Mouse (Mus musculus) heart, embryonic 16.5 days (tissue): Measurements from ENCODE around the gene Rec114. TPM values are rescaled to one million over a fixed set of nuclear protein-coding genes. Genes with fewer than 3 reads are reported as not detected.

Experiments
- ATAC-seq: fragments of 200-750 bp; cut with Nextera tagmentation; replicated peaks from 2 replicates; pipeline ENCODE4 v1.8.0; 2017; ENCODE audit warnings: moderate number of reproducible peaks; ENCODE audit not compliant: insufficient read depth, low FRiP score; ENCODE audit errors: extremely low read depth
- H3K27ac ChIP-seq: fragments of 300-500 bp; sonication (generic); 2 replicates; pipeline ENCODE4 v1.5.1; 2014; ENCODE audit warnings: mild to moderate bottlenecking, low read length, control low read depth, moderate library complexity
- H3K27me3 ChIP-seq: fragments of 300-500 bp; sonication (generic); 2 replicates; pipeline ENCODE4 v1.6.1; 2014; ENCODE audit warnings: low read length, mixed read lengths; ENCODE audit not compliant: control insufficient read depth, insufficient read depth
- H3K36me3 ChIP-seq: fragments of 300-500 bp; sonication (generic); 2 replicates; pipeline ENCODE4 v1.6.1; 2014; ENCODE audit not compliant: control insufficient read depth, insufficient read depth
- H3K4me1 ChIP-seq: fragments of 300-500 bp; sonication (generic); 2 replicates; pipeline ENCODE4 v1.6.1; 2014; ENCODE audit warnings: low read length, mixed read lengths; ENCODE audit not compliant: control insufficient read depth, insufficient read depth
- H3K4me2 ChIP-seq: fragments of 300-500 bp; sonication (generic); 2 replicates; pipeline ENCODE4 v1.6.1; 2014; ENCODE audit warnings: low read depth, mild to moderate bottlenecking, control low read depth, low read length
- H3K4me3 ChIP-seq: fragments of 300-500 bp; sonication (generic); 2 replicates; pipeline ENCODE4 v1.5.1; 2014; ENCODE audit warnings: mild to moderate bottlenecking, control low read depth, low read length
- H3K9ac ChIP-seq: fragments of 300-500 bp; sonication (generic); 2 replicates; pipeline ENCODE4 v1.6.1; 2014; ENCODE audit warnings: low read length, control low read depth
- H3K9me3 ChIP-seq: fragments of 300-500 bp; sonication (generic); replicated peaks from 2 replicates; pipeline ENCODE4 v1.6.1; 2016; ENCODE audit warnings: low read length; ENCODE audit not compliant: control insufficient read depth
- WGBS: fragments of 180-500 bp; shearing (Covaris S2); extraction: QIAGEN DNeasy Blood & Tissue Kit; methylation state at CpG from one replicate; pipeline ENCODE4 v1.1.7; 2014; 5-methylcytosine and 5-hydroxymethylcytosine counted together
- polyA plus RNA-seq: library from polyadenylated mRNA; unstranded; fragments of >200 nt; fragmentation: Nextera tagmentation; extraction: Ambion mirVana; gene quantifications from 2 replicates; pipeline ENCODE4 v1.2.1, GENCODE M21; 2015

Rec114 gene
- polyA plus RNA-seq, 1 experiment from 2014 or later: 6.0 TPM

GRCm38 (mm10) chr9:58681411-58681810 is 62.4 kb downstream of the Rec114 start:
- Histone ChIP-seq H3K4me3 (no peak overlapping the region), H3K36me3 (no peaks in the 10 kb centered on the region), H3K4me2 (no peak overlapping the region), H3K27ac (no peak overlapping the region), H3K9me3 (no peaks in the 10 kb centered on the region), H3K27me3 (no peaks in the 10 kb centered on the region), H3K9ac (no peak overlapping the region), H3K4me1 (no peaks in the 10 kb centered on the region)
- no peak for ATAC-seq
- 67% methylated on average over 2 of the region's 2 CpGs for WGBS

- Histone ChIP-seq H3K4me3 (no peak overlapping the region), H3K4me1 (peaks cover 9% of the 10 kb centered on the region; the same call in 1 of the 2 replicates), H3K4me2 (no peak overlapping the region), H3K9ac (no peak overlapping the region), H3K27me3 (no peaks in the 10 kb centered on the region), H3K27ac (no peak overlapping the region), H3K36me3 (no peaks in the 10 kb centered on the region), H3K9me3 (no peaks in the 10 kb centered on the region)
- WGBS: 41% methylated on average over 6 of the region's 6 CpGs
- no peak for ATAC-seq
These were observed 68.4 kb downstream of the Rec114 start for GRCm38 (mm10) chr9:58675371-58675770.

- 72% methylated on average over 11 of the region's 11 CpGs for WGBS
These were observed 69.0 kb downstream of the Rec114 start for GRCm38 (mm10) chr9:58674736-58675135.

GRCm38 (mm10) chr9:58672474-58672873 is 71.3 kb downstream of the Rec114 start:
- H3K9ac ChIP-seq: no peak overlapping the region
- no peak for ATAC-seq
- H3K4me1 ChIP-seq: peaks cover 19% of the 10 kb centered on the region
- H3K4me3 ChIP-seq: no peak overlapping the region
- H3K27me3 ChIP-seq: no peaks in the 10 kb centered on the region
- no peaks in the 10 kb centered on the region for H3K9me3 ChIP-seq
- 22% methylated on average over 4 of the region's 4 CpGs for WGBS
- H3K27ac ChIP-seq: no peak overlapping the region
- H3K36me3 ChIP-seq: no peaks in the 10 kb centered on the region
- H3K4me2 ChIP-seq: no peak overlapping the region

More at GRCm38 (mm10) chr9:58674736-58675135, 69.0 kb downstream of the Rec114 start:
- Histone ChIP-seq H3K27me3 (no peaks in the 10 kb centered on the region), H3K9ac (no peak overlapping the region), H3K9me3 (no peaks in the 10 kb centered on the region), H3K27ac (no peak overlapping the region), H3K4me3 (no peak overlapping the region), H3K36me3 (no peaks in the 10 kb centered on the region), H3K4me2 (no peak overlapping the region), H3K4me1 (peaks cover 9% of the 10 kb centered on the region; the same call in 1 of the 2 replicates)
- no peak for ATAC-seq

- Histone ChIP-seq H3K36me3 (peaks cover 5% of the 10 kb centered on the region), H3K4me3 (no peak overlapping the region), H3K4me1 (peaks cover 14% of the 10 kb centered on the region), H3K27ac (no peak overlapping the region), H3K9ac (no peak overlapping the region), H3K4me2 (no peak overlapping the region), H3K27me3 (no peaks in the 10 kb centered on the region), H3K9me3 (no peaks in the 10 kb centered on the region)
- WGBS: 80% methylated on average over 6 of the region's 6 CpGs
- no peak for ATAC-seq
These were observed 73.9 kb downstream of the Rec114 start for GRCm38 (mm10) chr9:58669819-58670218.

GRCm38 (mm10) chr9:58669071-58669470 is 74.7 kb downstream of the Rec114 start:
- 60% methylated on average over 3 of the region's 3 CpGs for WGBS
- Histone ChIP-seq H3K36me3 (peaks cover 5% of the 10 kb centered on the region), H3K27me3 (no peaks in the 10 kb centered on the region), H3K27ac (0 out of 2 replicates have a peak overlapping the region, but pooled peaks have one; percentile 37), H3K9ac (no peak overlapping the region), H3K4me1 (peaks cover 14% of the 10 kb centered on the region), H3K9me3 (no peaks in the 10 kb centered on the region), H3K4me3 (no peak overlapping the region), H3K4me2 (no peak overlapping the region)
- ATAC-seq: no peak

GRCm38 (mm10) chr9:58668171-58668570 is 75.6 kb downstream of the Rec114 start:
- Histone ChIP-seq H3K27me3 (no peaks in the 10 kb centered on the region), H3K4me2 (no peak overlapping the region), H3K9ac (no peak overlapping the region), H3K4me3 (no peak overlapping the region), H3K27ac (peak overlapping the region; percentile 37), H3K9me3 (no peaks in the 10 kb centered on the region), H3K4me1 (peaks cover 14% of the 10 kb centered on the region), H3K36me3 (peaks cover 5% of the 10 kb centered on the region)
- 0 out of 2 replicates have a peak, but pooled peaks have one; percentile 35 for ATAC-seq
- 53% methylated on average over 3 of the region's 3 CpGs for WGBS

GRCm38 (mm10) chr9:58667244-58667643 is 76.5 kb downstream of the Rec114 start:
- H3K27ac ChIP-seq: no peak overlapping the region
- H3K36me3 ChIP-seq: peaks cover 7% of the 10 kb centered on the region
- H3K9me3 ChIP-seq: no peaks in the 10 kb centered on the region
- peaks cover 10% of the 10 kb centered on the region for H3K4me1 ChIP-seq
- H3K27me3 ChIP-seq: no peaks in the 10 kb centered on the region
- no peak overlapping the region for H3K4me3 ChIP-seq
- WGBS: 75% methylated on average over 9 of the region's 9 CpGs
- H3K4me2 ChIP-seq: no peak overlapping the region
- no peak overlapping the region for H3K9ac ChIP-seq
- no peak for ATAC-seq

GRCm38 (mm10) chr9:58666191-58666590 is 77.6 kb downstream of the Rec114 start:
- no peak overlapping the region for H3K4me2 ChIP-seq
- H3K27me3 ChIP-seq: no peaks in the 10 kb centered on the region
- ATAC-seq: no peak
- no peak overlapping the region for H3K4me3 ChIP-seq
- peaks cover 14% of the 10 kb centered on the region for H3K36me3 ChIP-seq
- no peak overlapping the region for H3K9ac ChIP-seq
- no peaks in the 10 kb centered on the region for H3K9me3 ChIP-seq
- H3K4me1 ChIP-seq: peaks cover 10% of the 10 kb centered on the region
- 57% methylated on average over 9 of the region's 9 CpGs for WGBS
- no peak overlapping the region for H3K27ac ChIP-seq
